Mouse (Mus musculus) ES-CJ7 (cell line): ENCODE measurements around the gene Rab22a.
"Not testable (repeated sequence)": the region's sequence is repeated elsewhere in the genome, so short reads cannot be mapped to it uniquely, and the experiment has no call there.

ENCODE experiments used
- DNase-seq: peaks from one replicate; pipeline ENCODE4 v3.0.0; 2011; ENCODE audit warnings: low read depth, low spot score

The Rab22a gene

DNA sequence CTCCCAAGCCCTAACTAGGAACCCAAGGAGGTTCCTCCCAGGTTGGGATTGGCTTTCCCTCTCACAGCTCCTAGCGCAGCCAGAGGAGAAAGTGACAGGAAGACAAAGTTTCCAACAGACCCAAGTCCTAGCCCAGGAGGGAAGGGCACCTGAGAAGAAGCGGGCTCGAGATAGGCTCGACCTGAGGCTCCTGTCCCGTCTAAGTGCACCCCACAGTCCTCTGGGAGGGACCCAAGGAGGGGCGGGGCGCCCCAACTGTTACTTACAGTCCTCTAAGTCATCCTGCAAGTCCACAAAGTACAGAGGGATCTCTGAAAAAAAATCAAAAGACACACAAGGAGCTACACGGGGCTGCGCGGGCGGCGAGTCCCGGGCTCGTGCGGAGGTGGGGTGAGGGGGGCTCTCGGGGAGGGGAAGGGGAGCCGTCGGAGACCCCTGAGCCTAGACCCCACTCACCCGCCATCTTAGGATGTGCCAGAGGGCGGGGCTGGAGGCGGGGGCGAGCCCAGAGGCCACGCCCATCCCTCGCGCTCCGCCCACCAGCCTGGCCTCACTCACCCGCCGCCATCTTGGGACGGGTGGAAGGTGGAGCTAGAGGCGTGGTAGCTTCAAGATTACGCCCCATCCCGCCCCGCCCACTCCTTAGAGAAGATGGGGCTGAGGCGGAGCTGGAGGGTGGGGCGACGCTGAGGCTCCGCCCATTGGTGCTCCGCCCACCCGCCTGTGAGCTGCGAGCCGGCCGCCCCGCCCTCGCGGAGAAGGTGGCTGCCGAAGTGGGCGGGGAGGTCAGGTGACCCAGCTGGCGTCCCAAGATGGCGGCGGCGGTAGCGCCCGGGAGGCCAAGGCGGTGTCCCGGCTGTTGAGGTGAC lies at the start of gene Rab22a:
Gene Rab22a (plus strand): TSS at position 704 of the 869 bp plus-strand sequence.
- peak; percentile 97 for DNase-seq

DNA sequence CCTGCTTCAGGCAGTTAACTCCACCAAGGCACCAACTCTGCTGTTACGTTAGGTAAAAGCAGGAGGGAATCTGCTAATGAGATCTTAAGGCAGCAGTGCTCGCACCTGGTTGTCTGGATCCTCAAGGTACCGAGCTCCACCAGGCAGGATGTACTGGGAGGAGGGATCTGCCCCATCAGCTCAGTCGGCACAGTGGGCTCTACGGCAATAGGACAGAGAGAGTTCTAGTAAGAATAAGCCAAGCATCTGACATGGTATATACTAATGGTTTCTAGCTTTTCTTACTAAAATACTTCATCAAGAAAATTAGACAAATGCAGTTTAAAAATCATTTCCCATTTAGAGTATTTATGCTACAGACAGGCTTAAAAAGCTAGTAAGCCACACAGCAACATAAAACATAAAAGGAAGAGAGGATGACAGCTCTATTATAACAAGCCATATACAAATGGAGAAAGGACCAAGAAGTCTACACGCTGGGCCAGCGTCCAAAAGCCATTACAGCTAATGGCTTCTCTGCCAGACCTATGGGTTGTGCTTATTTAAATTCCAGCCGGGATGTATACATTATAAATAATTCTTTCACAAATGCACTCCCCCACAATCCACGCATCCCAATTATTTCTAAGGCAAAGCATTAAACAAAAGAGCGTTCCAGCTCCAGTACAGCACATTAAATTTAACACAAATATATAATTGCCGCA lies 44.0 kb upstream of the Rab22a start:
- DNase-seq: no peak

DNA sequence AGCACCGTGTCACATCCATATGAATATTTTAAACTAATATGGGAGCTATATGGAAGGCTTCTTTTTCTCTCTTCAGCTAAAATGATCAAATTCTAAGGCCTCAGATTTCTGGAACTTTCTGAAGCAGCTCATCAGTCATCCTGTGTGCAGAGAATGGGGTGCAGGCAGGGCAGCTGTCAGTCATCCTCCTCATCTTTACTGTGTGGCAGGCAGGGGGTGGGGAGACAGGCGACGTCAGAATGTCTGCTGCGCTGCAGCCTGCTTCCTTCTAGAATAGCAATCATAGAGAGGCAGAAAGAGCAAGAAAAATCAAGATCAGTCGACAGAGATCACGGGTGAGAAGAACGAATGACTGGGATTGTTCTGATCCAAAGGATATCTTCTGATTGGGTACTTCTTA lies 43.4 kb upstream of the Rab22a start:
- no peak for DNase-seq

DNA sequence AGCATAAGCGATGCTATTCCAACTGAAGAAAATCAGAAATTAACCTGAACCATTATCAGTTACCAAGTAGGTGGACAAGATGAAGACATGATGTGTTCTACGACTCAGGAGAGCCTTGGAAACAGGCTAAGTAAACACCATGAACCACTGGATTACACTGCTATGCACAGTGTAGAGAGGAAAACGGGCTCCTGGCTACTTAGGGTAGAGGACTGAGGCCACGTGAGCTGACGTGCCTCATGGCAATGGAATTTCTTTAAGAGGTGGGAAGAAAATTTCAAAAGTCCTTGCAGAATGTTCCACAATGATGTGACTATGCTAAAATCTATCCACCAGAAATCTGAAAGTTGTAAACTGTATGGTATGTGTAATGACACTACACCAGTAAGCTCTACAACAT lies 40.4 kb upstream of the Rab22a start:
- DNase-seq: no peak

DNA sequence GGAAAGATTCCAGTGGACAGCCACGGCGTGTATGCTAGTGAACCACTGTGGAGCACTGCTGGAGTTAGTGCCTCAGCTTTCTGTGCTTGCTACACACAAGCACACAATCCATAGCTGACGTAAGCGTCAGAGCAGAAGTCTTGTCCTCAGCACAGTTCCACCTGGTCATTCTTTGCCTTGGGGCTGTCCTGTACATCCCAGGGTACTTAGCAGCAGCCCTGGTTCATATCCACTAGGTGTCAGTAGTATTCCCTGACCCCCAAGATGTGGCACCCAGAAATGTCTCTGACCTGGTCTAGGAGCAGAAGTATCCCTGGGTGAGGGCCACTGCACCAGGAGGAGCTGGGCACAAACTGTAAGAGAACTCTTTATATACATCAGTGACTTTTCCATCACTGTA lies 38.9 kb upstream of the Rab22a start:
- DNase-seq: no peak

DNA sequence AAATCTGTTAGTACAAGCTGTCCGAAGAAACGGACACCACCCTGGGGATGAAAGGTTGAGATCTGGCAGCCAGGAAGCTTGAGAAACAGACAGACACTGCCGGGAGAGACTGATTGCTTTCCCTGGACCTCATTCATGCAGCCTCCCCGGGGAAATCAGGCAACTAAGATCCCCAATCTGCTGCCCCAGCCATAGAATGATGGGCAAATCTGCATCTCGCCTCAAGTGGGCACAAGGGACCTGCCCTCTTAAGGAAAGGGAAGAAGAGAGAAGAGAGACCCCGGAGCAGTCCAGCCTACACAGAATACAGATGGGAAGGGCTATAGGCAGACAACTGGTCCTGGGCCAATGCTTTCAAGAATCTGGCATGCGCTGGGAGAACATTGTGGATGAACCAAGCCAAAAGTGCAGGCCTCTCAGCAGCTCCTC lies 37.4 kb upstream of the Rab22a start:
- DNase-seq: no peak

DNA sequence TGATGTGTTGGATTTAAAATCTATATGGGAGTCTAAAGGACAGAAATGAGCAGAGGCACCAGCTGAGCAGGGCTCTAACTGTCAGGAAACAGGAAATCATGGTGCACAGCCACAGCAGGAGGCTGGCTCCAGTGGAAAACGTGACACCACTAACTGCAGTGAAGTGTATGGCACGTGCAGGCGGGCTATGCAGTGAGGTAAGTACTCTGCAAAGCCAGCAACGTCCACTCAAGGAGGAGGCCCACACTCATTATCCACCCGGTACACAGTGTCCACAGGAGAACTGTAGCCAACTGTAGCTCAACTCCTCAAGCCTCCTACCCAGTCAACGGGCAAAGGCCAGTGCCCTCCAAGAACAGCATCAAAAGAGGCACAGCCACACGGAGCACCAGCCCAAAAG lies 34.9 kb upstream of the Rab22a start:
- no peak for DNase-seq

DNA sequence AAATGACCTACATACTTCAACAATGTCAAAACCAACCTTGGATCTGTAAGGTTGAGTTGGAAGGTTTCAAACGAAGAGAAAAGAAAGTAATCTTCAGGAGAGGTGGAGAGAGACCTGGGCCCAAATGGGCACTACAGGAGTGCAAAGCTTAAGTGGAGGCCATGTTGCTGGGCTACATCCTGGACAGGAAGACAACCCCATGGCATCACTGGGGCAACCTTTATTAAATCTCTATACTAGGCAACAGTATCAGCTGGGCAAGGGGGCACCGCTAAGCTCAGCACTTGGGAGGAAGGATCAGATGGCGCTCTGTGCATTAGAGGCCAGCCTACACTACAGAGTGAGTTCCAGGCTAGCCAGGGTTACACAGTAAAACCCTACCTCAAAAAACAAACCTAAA lies 33.8 kb upstream of the Rab22a start:
- DNase-seq: no peak

DNA sequence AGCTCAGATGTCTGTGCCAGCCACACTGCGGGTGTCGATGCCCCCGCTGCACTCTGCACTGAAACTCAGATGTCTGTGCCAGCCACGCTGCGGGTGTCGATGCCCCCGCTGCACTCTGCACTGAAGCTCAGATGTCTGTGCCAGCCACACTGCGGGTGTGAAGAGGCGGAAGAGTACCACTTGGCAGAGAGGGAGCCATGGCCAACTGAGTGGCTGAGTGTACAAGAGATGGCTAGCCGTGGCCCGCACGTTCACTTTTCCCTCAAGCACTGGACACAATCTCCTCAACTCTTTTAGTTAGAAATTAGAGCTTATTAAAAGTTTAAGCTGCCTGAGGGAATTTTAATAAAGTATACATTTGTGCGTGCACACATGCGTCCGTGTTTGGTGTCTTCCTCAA lies 25.5 kb upstream of the Rab22a start:
- DNase-seq: not testable (repeated sequence)

DNA sequence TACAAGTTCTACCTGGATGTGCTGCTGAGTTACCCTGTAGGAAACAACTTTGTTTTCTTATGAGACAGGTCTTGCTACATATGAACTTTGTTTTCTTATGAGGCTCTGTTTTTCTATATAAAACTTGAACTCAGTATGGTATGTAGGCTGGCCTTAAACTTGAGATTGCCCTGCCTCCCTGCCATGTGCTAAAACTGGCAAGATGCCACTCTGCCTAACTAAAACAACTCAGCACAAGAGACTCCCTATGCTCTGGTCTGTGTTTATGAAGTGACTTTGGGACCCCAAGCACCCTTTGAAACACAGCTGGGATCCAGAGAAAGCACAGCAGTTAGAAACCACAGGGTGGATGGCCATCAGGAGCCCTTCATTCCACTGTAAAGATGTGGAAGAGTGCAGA lies 18.2 kb upstream of the Rab22a start:
- DNase-seq: no peak

DNA sequence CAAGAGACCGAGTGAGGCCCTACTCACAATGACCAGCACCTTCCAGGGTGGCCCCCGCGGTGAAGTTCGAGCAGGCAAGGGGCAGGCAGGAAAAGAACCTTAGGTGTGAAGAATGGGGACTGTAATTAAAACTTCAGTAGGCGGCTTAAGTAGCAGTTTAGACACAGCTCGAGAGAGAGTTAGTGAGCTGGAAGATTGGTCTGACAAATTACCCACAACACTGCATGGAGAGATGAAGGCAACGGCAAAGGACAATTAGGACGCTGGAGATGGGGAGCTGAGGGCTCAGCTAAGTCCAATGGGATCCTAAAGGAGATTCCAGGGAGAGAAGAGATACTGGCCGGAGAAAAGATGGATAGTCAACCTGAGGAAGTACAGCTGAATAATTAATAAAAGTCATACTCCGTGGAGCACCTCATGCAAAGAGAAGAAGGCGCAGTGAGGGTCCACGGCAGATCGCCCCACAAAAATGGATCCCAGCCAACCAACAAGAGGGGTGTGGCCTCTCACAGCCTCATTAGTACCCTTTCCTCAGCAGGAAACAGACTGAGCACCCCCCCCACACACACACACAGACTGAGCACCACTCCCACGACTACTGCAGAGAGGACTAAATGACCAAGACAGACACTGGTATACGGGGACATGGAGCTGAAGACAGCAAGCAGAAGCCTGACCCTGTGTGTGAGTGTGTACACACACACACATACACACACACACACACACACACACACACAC lies 17.1 kb upstream of the Rab22a start:
- DNase-seq: no peak

DNA sequence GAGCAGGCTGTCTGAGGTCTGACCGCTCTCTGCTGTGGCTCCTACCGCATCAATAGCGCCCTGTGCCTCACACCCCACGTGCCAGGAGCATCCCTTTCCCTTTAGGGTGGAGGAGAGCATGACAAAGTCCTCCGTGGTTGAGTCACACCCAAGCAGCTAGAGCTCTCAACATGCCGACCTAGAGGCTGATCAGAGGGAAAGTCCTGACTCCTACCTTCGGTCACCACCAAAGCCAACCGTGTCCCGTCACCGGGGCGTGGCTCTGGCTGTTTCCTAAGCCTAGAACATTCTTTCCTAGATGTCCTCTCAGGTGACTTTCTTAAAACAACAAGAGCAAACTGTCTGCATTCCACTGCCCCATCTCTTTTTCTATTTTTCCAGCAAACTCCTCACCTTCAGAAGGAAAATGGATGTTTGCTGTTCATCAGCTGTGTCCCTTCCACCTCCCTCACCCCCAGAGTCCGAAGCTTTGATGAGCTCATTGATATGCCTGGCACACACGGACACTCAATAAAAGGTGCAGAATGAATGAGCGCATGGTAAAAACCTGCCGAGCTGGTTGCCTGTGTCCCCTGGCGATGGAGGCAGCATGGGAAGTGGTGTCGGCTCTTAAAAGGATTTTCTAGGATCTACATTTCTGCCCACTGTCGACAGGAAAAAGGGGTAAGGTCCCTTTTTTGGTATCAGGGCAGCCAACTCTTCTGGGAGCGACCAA lies 12.2 kb upstream of the Rab22a start:
- no peak for DNase-seq

DNA sequence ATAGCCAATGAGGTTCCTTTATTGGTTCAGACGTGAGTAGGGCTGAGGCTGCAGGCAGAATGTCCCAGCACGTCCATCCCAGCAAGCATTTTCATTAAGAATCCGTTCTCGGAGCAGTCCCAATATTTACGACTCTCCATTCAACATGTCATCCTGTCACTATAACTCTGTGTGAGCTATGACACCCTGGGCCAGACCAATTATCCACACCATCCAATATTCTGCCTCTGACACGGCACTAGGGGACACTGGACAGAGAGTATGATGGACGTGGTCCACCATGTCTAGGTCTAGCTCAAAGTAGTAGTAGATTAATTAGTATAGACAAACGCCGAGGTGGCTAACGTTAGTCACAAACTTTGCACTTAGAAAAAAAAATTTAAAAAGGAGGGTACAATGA lies 9.8 kb upstream of the Rab22a start:
- DNase-seq: no peak

DNA sequence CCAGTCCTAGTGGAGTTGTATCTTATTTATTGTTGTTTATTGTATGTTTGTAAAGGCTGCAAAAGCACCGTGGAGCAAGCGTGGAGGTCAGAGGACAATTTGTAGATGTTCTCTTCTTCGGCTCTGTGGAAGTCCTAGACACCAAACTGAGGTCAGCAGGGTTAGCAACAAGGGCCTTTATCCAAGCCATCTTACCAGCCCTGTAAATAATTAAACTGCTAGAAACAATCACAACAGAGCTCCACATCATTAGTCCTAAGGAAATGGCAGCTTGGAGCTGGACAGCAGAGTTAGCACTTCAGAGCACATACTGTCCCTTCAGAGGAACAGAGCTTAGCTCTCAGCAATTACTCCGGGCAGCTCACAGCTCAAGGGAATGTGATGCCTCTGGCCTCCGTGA lies 6.0 kb upstream of the Rab22a start:
- DNase-seq: no peak

DNA sequence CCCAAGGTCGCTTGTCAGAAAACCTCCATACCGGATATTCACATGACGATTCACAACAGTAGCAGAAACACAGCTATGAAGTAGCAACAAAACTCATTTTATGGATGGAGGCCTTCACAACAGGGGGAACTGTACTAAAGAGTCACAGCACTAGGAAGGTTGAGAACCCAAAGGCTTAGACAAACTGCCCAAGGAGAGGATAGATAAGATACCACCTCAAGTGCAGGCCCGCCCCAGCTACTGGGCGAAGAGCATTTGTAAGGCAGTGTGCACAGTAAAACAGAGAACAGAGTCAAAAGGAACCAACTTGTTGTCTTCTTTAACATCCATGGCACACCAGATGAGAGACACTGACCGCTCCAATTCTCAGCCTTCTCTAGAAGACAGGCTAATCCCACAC lies 1.8 kb upstream of the Rab22a start:
- DNase-seq: no peak

DNA sequence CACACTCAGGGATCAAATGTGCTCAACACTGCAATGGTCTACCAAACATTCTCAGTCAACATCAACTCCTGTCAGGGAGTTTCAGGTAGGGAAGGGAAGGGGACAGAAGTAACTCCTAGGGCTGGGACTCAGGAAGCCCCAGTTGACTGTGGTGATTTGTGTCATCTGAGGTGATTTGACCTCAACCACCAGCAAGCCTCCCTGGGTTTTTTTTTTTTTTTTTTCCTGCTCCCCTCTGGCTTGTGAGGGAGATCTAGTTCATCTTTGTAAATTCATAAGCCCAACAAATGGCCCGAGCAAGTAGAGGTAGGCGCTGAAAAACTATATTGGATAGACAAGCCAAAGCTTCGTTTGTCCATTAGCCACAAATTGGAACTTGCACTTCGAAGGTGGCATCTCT lies 1.0 kb upstream of the Rab22a start:
- no peak for DNase-seq

DNA sequence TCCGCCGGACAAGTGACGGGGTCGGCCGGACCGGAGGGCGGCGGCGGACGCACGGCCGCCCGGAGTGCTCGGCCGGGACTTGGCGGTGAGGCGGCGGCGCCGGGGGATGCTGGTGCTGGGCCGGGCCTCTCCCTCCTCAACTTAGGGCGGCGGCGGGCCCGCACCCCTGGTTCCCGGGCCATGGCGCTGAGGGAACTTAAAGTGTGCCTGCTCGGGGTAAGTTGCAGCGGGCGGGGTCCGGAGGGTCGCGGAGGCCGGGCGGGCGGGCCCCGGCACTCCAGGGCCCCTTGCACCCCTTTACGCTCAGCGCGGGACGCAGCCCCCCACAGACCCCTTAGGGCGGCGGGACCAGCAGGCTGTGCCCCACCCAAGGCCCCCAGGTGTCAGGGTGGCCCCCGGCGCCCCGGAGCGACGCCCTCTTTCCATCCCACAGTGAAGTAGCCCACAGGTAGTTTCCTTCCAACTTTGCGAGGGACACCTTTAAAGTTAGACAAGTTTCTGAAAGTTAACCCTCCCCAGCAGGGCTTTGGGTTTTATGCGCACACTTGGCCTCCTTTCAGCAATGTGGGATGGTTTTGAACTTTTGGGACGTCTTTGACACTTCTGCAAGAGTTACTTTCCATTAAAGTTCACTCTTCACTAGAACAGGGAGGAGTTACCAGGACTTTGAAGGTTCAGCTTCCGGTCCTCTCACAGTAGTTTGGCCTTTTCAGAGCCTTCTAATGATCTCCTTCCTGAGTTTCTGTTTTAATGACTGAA lies 545 bp downstream of the Rab22a start:
- no peak for DNase-seq

DNA sequence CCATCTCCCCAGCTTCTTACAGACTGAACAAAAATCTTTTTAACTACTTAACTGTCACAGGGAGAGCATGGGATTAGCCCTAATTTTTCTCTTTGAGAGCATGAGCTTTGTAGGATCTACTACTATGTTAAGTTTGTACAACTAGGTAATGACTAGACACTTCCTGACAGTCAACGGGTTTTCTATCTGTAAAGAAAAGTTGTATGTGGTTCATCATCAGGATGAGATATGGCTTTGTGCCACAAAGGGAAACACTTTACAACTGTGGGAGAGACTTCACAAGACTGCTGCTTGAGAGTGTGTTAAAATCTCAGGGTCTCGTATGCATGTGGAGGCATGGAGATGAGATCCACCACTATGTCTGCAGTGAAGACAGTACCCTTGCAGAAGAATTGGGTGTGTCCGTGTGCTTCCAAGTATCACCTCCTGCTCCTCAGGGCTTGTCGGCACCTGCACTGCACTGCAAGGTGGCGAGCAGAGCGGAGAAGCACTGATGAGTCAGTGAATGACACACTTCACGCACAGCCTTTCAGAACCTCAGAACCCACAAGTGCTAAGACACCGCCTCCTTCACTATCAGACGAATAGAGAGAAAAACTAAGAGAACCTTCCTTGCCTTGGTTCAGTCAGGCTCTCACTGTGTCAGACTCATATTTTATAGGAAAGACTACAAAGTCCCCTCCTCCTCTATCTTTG lies 2.8 kb downstream of the Rab22a start:
- DNase-seq: no peak

DNA sequence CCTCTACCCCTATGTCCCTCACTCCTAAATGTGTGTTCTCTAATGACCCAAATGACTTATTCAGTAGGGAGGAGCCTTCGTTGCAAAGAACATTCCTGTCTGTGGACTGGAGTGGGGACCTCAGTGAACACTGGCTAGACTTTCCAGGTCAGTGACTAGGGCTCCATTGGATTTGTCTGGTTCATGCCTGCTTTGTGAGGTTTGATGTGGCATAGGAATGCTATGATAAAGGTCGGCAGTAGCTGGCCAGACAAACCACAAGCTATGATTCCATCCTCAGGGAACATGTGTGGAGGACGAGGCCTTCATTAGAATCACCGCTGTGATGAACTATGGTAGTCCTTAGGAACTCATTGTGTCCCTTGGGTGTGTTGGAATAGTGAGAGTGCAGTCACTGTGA lies 5.2 kb downstream of the Rab22a start:
- DNase-seq: no peak

DNA sequence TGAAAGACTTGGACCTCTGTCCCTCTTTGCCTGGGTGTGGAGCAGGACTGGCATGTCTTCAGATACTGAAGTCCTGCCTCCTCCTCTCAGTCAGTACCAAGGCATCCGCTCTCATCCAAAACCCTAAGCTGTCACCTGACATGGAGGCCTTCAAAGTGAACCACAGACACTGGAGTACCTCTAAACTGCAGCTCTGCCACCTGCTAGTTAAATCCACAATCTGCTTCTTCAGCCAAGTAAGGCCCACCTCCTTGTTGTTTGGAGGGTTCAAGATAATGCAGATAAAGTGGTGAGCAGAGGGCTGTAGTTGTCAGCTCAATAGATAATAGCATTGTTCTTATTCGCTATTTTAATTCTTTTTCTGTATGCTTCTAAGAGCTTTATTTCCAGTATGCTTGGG lies 5.7 kb downstream of the Rab22a start:
- no peak for DNase-seq
